Mouse (Mus musculus): ENCODE data around the gene Tcl1b4.

GRCm38 (mm10) chr12:105248763-105249233 lies 47.0 kb downstream of the Tcl1b4 start:
- TF ChIP-seq CTCF (IDR thresholded peaks at IDR 0.05; ENCODE audit: low read depth, low read length): no peak
- no peak for TF ChIP-seq POLR2A (IDR thresholded peaks at IDR 0.05; ENCODE audit: extremely low read depth, insufficient read depth, low read length)

All from liver, adult 2 months (tissue).